Mouse (Mus musculus) megakaryocyte, embryonic 14.5 days (primary cell): Measurements from ENCODE around the gene Dnajc12.

ENCODE experiments used
- FLI1 ChIP-seq: IDR thresholded peaks from 2 replicates; pipeline ENCODE4 v1.6.1; 2012; ENCODE audit warnings: low read length, inconsistent platforms, mixed read lengths
- GATA1 ChIP-seq: IDR thresholded peaks from 3 replicates; pipeline ENCODE4 v1.6.1; 2012; ENCODE audit warnings: mixed read lengths, low read length, inconsistent platforms, borderline replicate concordance

DNA sequence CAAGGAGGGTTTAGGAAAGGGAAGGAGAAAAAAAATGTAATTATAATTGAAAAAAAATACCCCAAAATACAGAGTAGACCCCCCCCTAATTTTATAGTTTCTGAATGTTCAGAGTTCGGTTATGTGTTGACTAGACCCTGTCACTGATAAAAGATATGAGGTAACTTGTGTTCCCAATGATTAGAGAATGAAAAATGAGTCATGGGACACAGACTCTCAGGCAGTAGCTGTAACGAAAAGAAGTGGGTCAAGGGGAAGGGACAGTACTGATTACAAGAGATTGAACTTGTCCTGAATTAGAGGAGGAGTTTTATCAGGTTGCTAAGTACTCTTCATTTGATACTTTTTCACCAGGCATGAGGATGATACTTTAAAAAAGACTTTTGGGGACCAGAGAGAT is 50.6 kb downstream of the Dnajc12 start:
- TF ChIP-seq FLI1 (no peak), GATA1 (no peak)
